Mouse (Mus musculus) 3T3-L1 (cell line): ENCODE measurements at regions not wholly inside any gene's neighbourhood (a gene's known extent, or its start where the extent isn't known, plus 50 kb on each side); places are given as distances from the start of the nearest gene placed in this dataset.
"Not testable (repeated sequence)": the region's sequence is repeated elsewhere in the genome, so short reads cannot be mapped to it uniquely, and the experiment has no call there.

ENCODE experiments used
- DNase-seq: peaks from one replicate; pipeline ENCODE4 v3.0.0-alpha.2; 2015; ENCODE audit warnings: low read depth, low spot score

DNA sequence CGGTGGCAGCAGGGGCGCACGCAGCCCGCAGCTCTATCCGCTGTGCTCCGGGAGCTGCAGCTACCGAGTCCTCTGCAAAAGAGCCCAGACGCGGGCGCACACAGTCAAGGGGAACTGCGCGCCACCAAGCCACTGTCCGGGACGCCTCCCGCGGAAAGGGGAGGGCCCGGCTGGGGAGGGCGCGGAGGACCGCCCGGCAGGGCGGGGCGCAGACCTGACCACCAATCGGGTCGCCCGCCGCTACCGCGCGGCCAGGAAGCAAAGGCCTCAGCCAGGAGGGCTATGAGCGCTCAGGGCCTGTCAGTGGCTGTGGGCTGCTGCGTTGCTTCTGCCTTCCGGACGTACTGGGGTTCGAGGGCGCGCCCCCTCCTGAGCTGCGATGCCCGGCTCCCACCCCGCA, 1034.5 kb downstream of the Gm10330 start:
- DNase-seq, result peak; percentile 12

DNA sequence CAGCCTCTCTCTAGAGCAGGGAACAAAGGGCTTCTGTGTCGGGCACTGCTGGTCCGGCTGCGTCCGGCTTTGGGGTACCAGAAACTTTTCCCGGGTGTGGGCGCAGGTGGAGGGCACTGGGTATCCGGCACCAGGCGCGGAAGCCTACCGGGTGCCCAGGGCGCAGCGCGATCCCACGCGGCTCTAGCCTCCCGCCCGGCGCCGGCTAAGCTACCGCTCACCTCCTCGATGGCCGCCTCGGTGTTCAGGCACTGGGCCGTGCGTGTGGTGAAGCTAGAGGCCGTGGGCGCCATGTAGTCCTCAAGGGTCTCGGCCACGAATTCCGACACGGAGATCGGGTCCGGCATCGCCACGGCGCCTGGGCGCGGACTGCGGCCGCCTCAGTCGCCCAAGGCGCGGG, 1035.0 kb downstream of the Gm10330 start:
- DNase-seq, result not testable (repeated sequence)
